Mouse (Mus musculus): ENCODE measurements around the gene Enpp5.

DNA sequence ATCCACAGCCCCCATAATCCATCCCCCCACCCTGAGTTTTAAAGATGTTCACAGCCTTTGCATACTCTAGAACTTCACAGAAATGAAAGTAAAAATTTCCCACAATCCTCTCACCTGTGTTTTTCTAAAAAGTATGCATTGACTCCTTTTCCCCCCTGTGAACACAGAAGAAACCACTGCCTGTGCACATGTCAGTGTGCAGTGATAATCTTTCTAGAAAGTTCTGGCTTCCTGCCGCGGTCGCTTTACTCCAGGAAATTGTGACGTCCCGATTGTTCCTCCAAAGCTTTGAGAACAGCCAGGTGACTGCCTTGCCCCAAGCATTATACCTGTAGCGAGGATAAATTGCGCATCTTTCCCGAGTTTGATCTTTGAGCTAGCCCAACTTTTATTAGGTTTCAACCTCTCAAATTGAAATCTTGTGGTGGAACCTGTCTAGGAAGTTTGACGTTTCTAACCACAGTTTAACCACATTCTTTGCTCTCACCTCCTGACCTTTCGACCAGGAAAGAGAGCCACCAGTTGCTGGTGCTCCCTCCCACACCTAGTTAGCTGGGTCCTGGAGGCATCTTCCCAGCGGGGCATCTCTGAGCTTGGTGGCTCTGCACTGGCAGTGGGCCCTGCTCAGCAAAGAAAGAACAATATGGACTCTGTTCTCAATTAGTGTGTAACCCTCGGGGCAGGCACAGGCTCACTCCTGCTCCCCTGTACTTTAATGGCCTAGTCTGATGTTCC lies 42.9 kb downstream of the Enpp5 start:
- TF ChIP-seq ZC3H11A (IDR thresholded peaks at IDR 0.05; ENCODE audit: low read depth, low read length) (no peak), SIN3A (IDR thresholded peaks at IDR 0.05; ENCODE audit: low read length) (no peak), TCF12 (IDR thresholded peaks at IDR 0.05; ENCODE audit: low read depth, low read length) (no peak)
